Mouse (Mus musculus) CD4-positive, CD25-positive, alpha-beta regulatory T cell, adult 2 months (primary cell): Measurements from ENCODE around the gene 1700023F06Rik.

Experiments used
- DNase-seq: peaks from one replicate; pipeline ENCODE4 v3.0.0-alpha.2; 2012; ENCODE audit warnings: low read depth, low spot score

Gene 1700023F06Rik

GRCm38 (mm10) chr11:103208458-103208857 is at the start of gene 1700023F06Rik:
1700023F06Rik (minus strand) TSS chr11:103208558.
- no peak for DNase-seq

- no peak for DNase-seq
Measured at GRCm38 (mm10) chr11:103257938-103258481, 49.7 kb upstream of the 1700023F06Rik start.

GRCm38 (mm10) chr11:103253605-103254004 is 45.2 kb upstream of the 1700023F06Rik start:
- DNase-seq, result no peak

GRCm38 (mm10) chr11:103252380-103252779 is 44.0 kb upstream of the 1700023F06Rik start:
- DNase-seq, result no peak

GRCm38 (mm10) chr11:103250324-103250723 is 42.0 kb upstream of the 1700023F06Rik start:
- no peak for DNase-seq

GRCm38 (mm10) chr11:103249509-103249908 is 41.2 kb upstream of the 1700023F06Rik start:
- DNase-seq, result no peak

GRCm38 (mm10) chr11:103248837-103249236 is 40.5 kb upstream of the 1700023F06Rik start:
- no peak for DNase-seq

- no peak for DNase-seq
Measured at GRCm38 (mm10) chr11:103247504-103248177, 39.3 kb upstream of the 1700023F06Rik start.

GRCm38 (mm10) chr11:103246731-103247290 is 38.5 kb upstream of the 1700023F06Rik start:
- no peak for DNase-seq

GRCm38 (mm10) chr11:103246081-103246730 is 37.8 kb upstream of the 1700023F06Rik start:
- DNase-seq, result no peak

GRCm38 (mm10) chr11:103244856-103245255 is 36.5 kb upstream of the 1700023F06Rik start:
- no peak for DNase-seq

GRCm38 (mm10) chr11:103240740-103241139 is 32.4 kb upstream of the 1700023F06Rik start:
- no peak for DNase-seq

GRCm38 (mm10) chr11:103237757-103238156 is 29.4 kb upstream of the 1700023F06Rik start:
- DNase-seq, result peak; percentile 36

- no peak for DNase-seq
Measured at GRCm38 (mm10) chr11:103236903-103237302, 28.5 kb upstream of the 1700023F06Rik start.

- DNase-seq, result no peak
Measured at GRCm38 (mm10) chr11:103236431-103236830, 28.1 kb upstream of the 1700023F06Rik start.

- no peak for DNase-seq
Measured at GRCm38 (mm10) chr11:103235702-103236101, 27.3 kb upstream of the 1700023F06Rik start.

- DNase-seq, result no peak
Measured at GRCm38 (mm10) chr11:103234447-103234846, 26.1 kb upstream of the 1700023F06Rik start.

GRCm38 (mm10) chr11:103232966-103233365 is 24.6 kb upstream of the 1700023F06Rik start:
- DNase-seq, result peak; percentile 87

GRCm38 (mm10) chr11:103231367-103231766 is 23.0 kb upstream of the 1700023F06Rik start:
- no peak for DNase-seq

GRCm38 (mm10) chr11:103230626-103231025 is 22.3 kb upstream of the 1700023F06Rik start:
- DNase-seq, result no peak

- peak; percentile 27 for DNase-seq
Measured at GRCm38 (mm10) chr11:103229608-103230007, 21.2 kb upstream of the 1700023F06Rik start.

GRCm38 (mm10) chr11:103223951-103224456 is 15.6 kb upstream of the 1700023F06Rik start:
- no peak for DNase-seq
